Mouse (Mus musculus): ENCODE results near the gene Fbxw8. TPM values are rescaled to one million over a fixed set of nuclear protein-coding genes. Genes with fewer than 3 reads are reported as not detected.
A peak's percentile ranks its signal among the peaks of the same experiment; 100 is the strongest.

Fbxw8 gene
- polyA plus RNA-seq, 1 experiment from 2014 or later: 25.2 TPM

GRCm38 (mm10) chr5:118099069-118099869, 56.0 kb downstream of the Fbxw8 start:
- Histone ChIP-seq H3K4me2 (replicated peaks) (no peak overlapping the region), H3K4me3 (no peak overlapping the region), H3K27ac (replicated peaks) (peak overlapping the region; percentile 53), H3K27me3 (no peaks in the 10 kb centered on the region), H3K4me1 (peaks cover 26% of the 10 kb centered on the region), H3K9me3 (no peaks in the 10 kb centered on the region), H3K9ac (replicated peaks) (no peak overlapping the region), H3K36me3 (no peaks in the 10 kb centered on the region)
- 42% methylated on average over 11 of the region's 11 CpGs for WGBS
- ATAC-seq (replicated peaks): peak; percentile 41; the same call in 1 of the 2 replicates

- 85% methylated on average over 3 of the region's 3 CpGs for WGBS
- Histone ChIP-seq H3K4me2 (replicated peaks) (no peak overlapping the region), H3K36me3 (peaks cover 14% of the 10 kb centered on the region), H3K9me3 (no peaks in the 10 kb centered on the region), H3K9ac (replicated peaks) (no peak overlapping the region), H3K4me1 (peaks cover 30% of the 10 kb centered on the region), H3K27ac (replicated peaks) (no peak overlapping the region), H3K4me3 (no peak overlapping the region), H3K27me3 (no peaks in the 10 kb centered on the region)
- ATAC-seq (replicated peaks): no peak
Measured at GRCm38 (mm10) chr5:118096317-118096716, 58.9 kb downstream of the Fbxw8 start.

GRCm38 (mm10) chr5:118095849-118096248, 59.4 kb downstream of the Fbxw8 start:
- H3K27ac ChIP-seq (replicated peaks): no peak overlapping the region
- no peaks in the 10 kb centered on the region for H3K27me3 ChIP-seq
- H3K36me3 ChIP-seq: peaks cover 17% of the 10 kb centered on the region
- no peak for ATAC-seq (replicated peaks)
- WGBS: 88% methylated on average over 4 of the region's 4 CpGs
- no peak overlapping the region for H3K4me2 ChIP-seq (replicated peaks)
- H3K4me1 ChIP-seq: peaks cover 27% of the 10 kb centered on the region
- no peak overlapping the region for H3K9ac ChIP-seq (replicated peaks)
- H3K9me3 ChIP-seq: no peaks in the 10 kb centered on the region
- H3K4me3 ChIP-seq: no peak overlapping the region

GRCm38 (mm10) chr5:118095433-118095832, 59.8 kb downstream of the Fbxw8 start:
- Histone ChIP-seq H3K36me3 (peaks cover 17% of the 10 kb centered on the region), H3K4me1 (peaks cover 23% of the 10 kb centered on the region), H3K27me3 (no peaks in the 10 kb centered on the region), H3K9ac (replicated peaks) (no peak overlapping the region), H3K4me3 (no peak overlapping the region), H3K27ac (replicated peaks) (no peak overlapping the region), H3K4me2 (replicated peaks) (no peak overlapping the region), H3K9me3 (no peaks in the 10 kb centered on the region)
- 87% methylated on average over 11 of the region's 11 CpGs for WGBS
- ATAC-seq (replicated peaks): no peak

GRCm38 (mm10) chr5:118093321-118094035, 61.8 kb downstream of the Fbxw8 start:
- peak overlapping the region; percentile 41; the same call in 1 of the 2 replicates for H3K27ac ChIP-seq (replicated peaks)
- WGBS: 68% methylated on average over 11 of the region's 11 CpGs
- H3K36me3 ChIP-seq: peaks cover 17% of the 10 kb centered on the region
- no peak overlapping the region for H3K9ac ChIP-seq (replicated peaks)
- no peak overlapping the region for H3K4me3 ChIP-seq
- H3K4me2 ChIP-seq (replicated peaks): no peak overlapping the region
- peaks cover 22% of the 10 kb centered on the region for H3K4me1 ChIP-seq
- H3K27me3 ChIP-seq: no peaks in the 10 kb centered on the region
- H3K9me3 ChIP-seq: no peaks in the 10 kb centered on the region
- ATAC-seq (replicated peaks): no peak

GRCm38 (mm10) chr5:118090837-118091236, 64.4 kb downstream of the Fbxw8 start:
- Histone ChIP-seq H3K4me1 (peaks cover 37% of the 10 kb centered on the region), H3K27me3 (no peaks in the 10 kb centered on the region), H3K27ac (replicated peaks) (no peak overlapping the region), H3K9ac (replicated peaks) (no peak overlapping the region), H3K4me3 (no peak overlapping the region), H3K9me3 (no peaks in the 10 kb centered on the region), H3K4me2 (replicated peaks) (no peak overlapping the region), H3K36me3 (peaks cover 17% of the 10 kb centered on the region)
- 92% methylated on average over 2 of the region's 2 CpGs for WGBS
- ATAC-seq (replicated peaks): no peak

- ATAC-seq (replicated peaks): no peak
Measured at GRCm38 (mm10) chr5:118090101-118090500, 65.2 kb downstream of the Fbxw8 start.

GRCm38 (mm10) chr5:118089102-118089501, 66.2 kb downstream of the Fbxw8 start:
- peaks cover 17% of the 10 kb centered on the region for H3K36me3 ChIP-seq
- H3K9me3 ChIP-seq: no peaks in the 10 kb centered on the region
- peaks cover 54% of the 10 kb centered on the region for H3K4me1 ChIP-seq
- 18% methylated on average over 7 of the region's 7 CpGs for WGBS
- H3K9ac ChIP-seq (replicated peaks): no peak overlapping the region
- no peak overlapping the region for H3K4me2 ChIP-seq (replicated peaks)
- ATAC-seq (replicated peaks): peak; percentile 75
- no peaks in the 10 kb centered on the region for H3K27me3 ChIP-seq
- H3K27ac ChIP-seq (replicated peaks): peak overlapping the region; percentile 74
- no peak overlapping the region for H3K4me3 ChIP-seq

More at GRCm38 (mm10) chr5:118090101-118090500, 65.2 kb downstream of the Fbxw8 start:
- Histone ChIP-seq H3K27ac (replicated peaks) (peak overlapping the region; percentile 74), H3K27me3 (no peaks in the 10 kb centered on the region), H3K4me2 (replicated peaks) (no peak overlapping the region), H3K9ac (replicated peaks) (no peak overlapping the region), H3K36me3 (peaks cover 17% of the 10 kb centered on the region), H3K9me3 (no peaks in the 10 kb centered on the region), H3K4me3 (no peak overlapping the region), H3K4me1 (peaks cover 44% of the 10 kb centered on the region)
- WGBS: 89% methylated on average over 6 of the region's 6 CpGs

GRCm38 (mm10) chr5:118086956-118087355, 68.3 kb downstream of the Fbxw8 start:
- H3K4me1 ChIP-seq: peaks cover 70% of the 10 kb centered on the region
- 74% methylated on average over 7 of the region's 7 CpGs for WGBS

GRCm38 (mm10) chr5:118085313-118085712, 70.0 kb downstream of the Fbxw8 start:
- H3K27me3 ChIP-seq: no peaks in the 10 kb centered on the region
- no peaks in the 10 kb centered on the region for H3K36me3 ChIP-seq
- H3K27ac ChIP-seq (replicated peaks): peak overlapping the region; percentile 90; the same call in 1 of the 2 replicates
- no peak for ATAC-seq (replicated peaks)
- H3K9me3 ChIP-seq: no peaks in the 10 kb centered on the region
- H3K4me2 ChIP-seq (replicated peaks): no peak overlapping the region
- no peak overlapping the region for H3K4me3 ChIP-seq
- 58% methylated on average over 7 of the region's 7 CpGs for WGBS
- 0 out of 2 replicates have a peak overlapping the region, but pooled peaks have one; percentile 25 for H3K9ac ChIP-seq (replicated peaks)
- H3K4me1 ChIP-seq: peaks cover 86% of the 10 kb centered on the region

More at GRCm38 (mm10) chr5:118086956-118087355, 68.3 kb downstream of the Fbxw8 start:
- Histone ChIP-seq H3K36me3 (peaks cover 9% of the 10 kb centered on the region), H3K4me2 (replicated peaks) (no peak overlapping the region), H3K27me3 (no peaks in the 10 kb centered on the region), H3K4me3 (no peak overlapping the region), H3K27ac (replicated peaks) (no peak overlapping the region), H3K9me3 (no peaks in the 10 kb centered on the region), H3K9ac (replicated peaks) (no peak overlapping the region)
- no peak for ATAC-seq (replicated peaks)

GRCm38 (mm10) chr5:118084171-118084727, 71.0 kb downstream of the Fbxw8 start:
- H3K36me3 ChIP-seq: no peaks in the 10 kb centered on the region
- H3K9me3 ChIP-seq: no peaks in the 10 kb centered on the region
- WGBS: 40% methylated on average over 10 of the region's 10 CpGs
- H3K4me2 ChIP-seq (replicated peaks): no peak overlapping the region
- peaks cover 86% of the 10 kb centered on the region for H3K4me1 ChIP-seq
- ATAC-seq (replicated peaks): peak; percentile 66
- H3K9ac ChIP-seq (replicated peaks): peak overlapping the region; percentile 25
- no peak overlapping the region for H3K4me3 ChIP-seq
- peak overlapping the region; percentile 90 for H3K27ac ChIP-seq (replicated peaks)
- H3K27me3 ChIP-seq: no peaks in the 10 kb centered on the region

- ATAC-seq (replicated peaks): no peak
- Histone ChIP-seq H3K4me1 (peaks cover 87% of the 10 kb centered on the region), H3K9me3 (no peaks in the 10 kb centered on the region), H3K4me2 (replicated peaks) (no peak overlapping the region), H3K27me3 (no peaks in the 10 kb centered on the region), H3K4me3 (no peak overlapping the region), H3K27ac (replicated peaks) (peak overlapping the region; percentile 39), H3K36me3 (no peaks in the 10 kb centered on the region), H3K9ac (replicated peaks) (no peak overlapping the region)
- 42% methylated on average over 12 of the region's 12 CpGs for WGBS
Measured at GRCm38 (mm10) chr5:118083060-118083638, 72.1 kb downstream of the Fbxw8 start.
